Mouse (Mus musculus) olfactory bulb, adult 2 months (tissue): ENCODE measurements at regions not wholly inside any gene's neighbourhood (a gene's known extent, or its start where the extent isn't known, plus 50 kb on each side); places are given as distances from the start of the nearest gene placed in this dataset.

Source experiments
- CTCF ChIP-seq: fragments of 200-500 bp; IDR thresholded peaks from 2 replicates; pipeline ENCODE4 v1.5.1; 2012; ENCODE audit warnings: low read depth, mild to moderate bottlenecking, low read length, moderate library complexity; ENCODE audit not compliant: insufficient read depth
- POLR2A ChIP-seq: fragments of 200-500 bp; IDR thresholded peaks from 2 replicates; pipeline ENCODE4 v1.6.1; 2012; ENCODE audit warnings: mild to moderate bottlenecking, low read depth, low read length, moderate library complexity; ENCODE audit not compliant: insufficient read depth

DNA sequence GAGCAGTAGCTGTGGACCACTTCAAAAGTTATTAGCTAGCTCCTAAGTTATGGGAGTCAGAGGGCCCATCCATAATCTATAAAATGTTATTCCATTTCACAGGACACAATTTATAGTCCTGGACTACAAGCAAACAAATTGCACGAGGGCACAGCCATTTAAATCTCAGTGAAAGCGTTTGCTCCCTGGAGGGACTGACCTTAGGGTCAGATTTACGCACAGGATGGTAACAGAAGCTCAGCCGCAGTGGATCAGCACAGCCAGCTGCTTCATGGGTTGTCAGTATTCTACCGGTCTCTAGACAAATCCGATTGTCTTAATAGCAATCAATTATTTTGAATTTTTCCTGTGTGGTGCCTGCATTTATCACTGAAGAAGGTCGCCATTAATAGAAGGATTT is 65.8 kb upstream of the Slc35f3 start:
- TF ChIP-seq CTCF: no peak
- TF ChIP-seq POLR2A: no peak
